Mouse (Mus musculus): ENCODE measurements around the gene Fam129a.

DNA sequence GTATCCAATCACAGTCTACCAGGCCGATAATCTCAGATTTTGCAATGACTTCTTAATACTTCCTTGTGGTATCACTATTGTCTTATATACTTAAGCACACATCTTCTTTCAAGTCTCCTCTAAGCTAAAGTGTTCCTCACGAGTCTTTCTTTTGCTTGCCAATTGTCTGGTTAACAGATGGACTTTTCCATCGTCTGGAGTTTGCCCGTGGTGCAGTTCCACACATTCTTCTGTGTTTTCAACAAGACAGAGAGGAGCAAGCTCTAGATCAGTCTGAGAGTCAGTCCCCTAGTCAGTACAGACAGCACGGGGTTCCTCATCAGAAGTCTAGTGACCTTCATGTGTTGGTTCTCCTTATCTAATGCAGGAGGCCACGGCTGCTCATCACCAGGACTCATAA lies 10.5 kb downstream of the Fam129a start:
- TF ChIP-seq CTCF (IDR thresholded peaks at IDR 0.05; ENCODE audit: insufficient read depth, low read length) = no peak
- TF ChIP-seq POLR2A (IDR thresholded peaks at IDR 0.05; ENCODE audit: borderline replicate concordance, extremely low read depth, low read depth, low read length) = no peak
